ENCODE assay signal across 8 mouse cellular contexts in genomic region chr7:4842077-4842476, GRCm38 (mm10). TPM values are rescaled to one million over a fixed set of nuclear protein-coding genes. Genes with fewer than 3 reads are reported as not detected.
DNase-seq lines count a peak whose midpoint lies in the region; ATAC-seq and TF ChIP-seq lines count a peak whose summit lies in the region.
"Had no signal": no experiment of that assay in that cellular context is flagged by ENCODE, and none has a peak within 500 bp of the region (broad histone marks: within the 10 kb centered on the region; RNA-seq: fewer than 3 reads in every experiment).

No protein-coding gene starts in this region.

- no peaks in the 10 kb centered on the region for H3K36me3 ChIP-seq in forebrain, embryonic 10.5 days (replicated peaks)
- H3K36me3 ChIP-seq in midbrain, embryonic 15.5 days (replicated peaks): no peaks in the 10 kb centered on the region

- H3K4me2 ChIP-seq in midbrain, embryonic 15.5 days: peak overlapping the region; percentile 85

- peaks cover 91% of the 10 kb centered on the region for H3K27me3 ChIP-seq in forebrain, embryonic 10.5 days (ENCODE audit: poor library complexity, severe bottlenecking)
- no peaks in the 10 kb centered on the region for H3K27me3 ChIP-seq in midbrain, embryonic 15.5 days (replicated peaks)

- no peak for TF ChIP-seq POLR2A in brain, embryonic 14.5 days (IDR thresholded peaks at IDR 0.05; ENCODE audit: borderline replicate concordance, extremely low read depth, insufficient read depth, insufficient read length, poor library complexity, severe bottlenecking)

- ATAC-seq in midbrain, embryonic 15.5 days (replicated peaks): no peak
- ATAC-seq in inflammation-experienced regulatory T-cells, adult 6 months: no peak

- no peak overlapping the region for H3K27ac ChIP-seq in forebrain, embryonic 10.5 days
- peak overlapping the region; percentile 97 for H3K27ac ChIP-seq in layer of hippocampus, adult 2 months
- peak overlapping the region; percentile 90 for H3K27ac ChIP-seq in midbrain, embryonic 15.5 days

- no peak for TF ChIP-seq CTCF in brain, embryonic 14.5 days (IDR thresholded peaks at IDR 0.05; ENCODE audit: borderline replicate concordance, extremely low read depth, insufficient read depth, insufficient read length)
- TF ChIP-seq CTCF in layer of hippocampus, adult 2 months (conservative IDR thresholded peaks at IDR 0.05): no peak

- intact Hi-C loops in gastrocnemius, postnatal 14 days (cut with DNase I; ENCODE audit: low total_unique reads): no loop called here

- WGBS in forebrain, embryonic 10.5 days: 61% methylated on average over 5 of the region's 5 CpGs
- 47% methylated on average over 5 of the region's 5 CpGs for WGBS in midbrain, embryonic 15.5 days

- peaks cover 44% of the 10 kb centered on the region for H3K4me1 ChIP-seq in forebrain, embryonic 10.5 days
- H3K4me1 ChIP-seq in midbrain, embryonic 15.5 days: peaks cover 35% of the 10 kb centered on the region

- peak; percentile 60 for DNase-seq in brain, embryonic 14.5 days (ENCODE audit: low read depth)
- no peak for DNase-seq in forebrain, embryonic 10.5 days (ENCODE audit: extremely low spot score, low spot score)
- peak; percentile 61 to 75 for DNase-seq in layer of hippocampus, adult 2 months (ENCODE audit: low spot score in 2 of 2)
- no peak for DNase-seq in urinary bladder, postnatal 14 days (ENCODE audit: low spot score)
- no peak for DNase-seq in gastrocnemius, postnatal 14 days
- DNase-seq: cerebellum, adult 8-10 months had no signal

- peak overlapping the region; percentile 76; the same call in 1 of the 2 replicates for H3K9ac ChIP-seq in midbrain, embryonic 15.5 days

- peaks cover 3% of the 10 kb centered on the region; the same call in 1 of the 2 replicates for H3K9me3 ChIP-seq in forebrain, embryonic 10.5 days
- no peaks in the 10 kb centered on the region for H3K9me3 ChIP-seq in midbrain, embryonic 15.5 days

- H3K4me3 ChIP-seq in forebrain, embryonic 10.5 days: peak overlapping the region; percentile 65; the same call in 1 of the 2 replicates
- H3K4me3 ChIP-seq in layer of hippocampus, adult 2 months: peak overlapping the region; percentile 72
- peak overlapping the region; percentile 81 for H3K4me3 ChIP-seq in midbrain, embryonic 15.5 days

RNA-seq across cellular contexts. Expression of gene Shisa7, which starts 2.4 kb away (rescaled TPM):
- polyA plus RNA-seq in brain, embryonic 14.5 days (2012; rRNA removed): 145 and 170 TPM in 2 replicates
- 0.47 and 0.79 TPM in 2 replicates for polyA plus RNA-seq in forebrain, embryonic 10.5 days (2016; fragmentation: Nextera tagmentation; extraction: Ambion mirVana)
- total RNA-seq in layer of hippocampus, adult 2 months (2021): 100 to 1,000 TPM; 172 to 204 TPM
- 15.3 and 16.6 TPM in 2 replicates for polyA plus RNA-seq in midbrain, embryonic 15.5 days (2015; fragmentation: Nextera tagmentation; extraction: Ambion mirVana)
- polyA plus RNA-seq in inflammation-experienced regulatory T-cells, adult 6 months (2017; shearing (Covaris generic)): not detected
- not detected for total RNA-seq in gastrocnemius, postnatal 14 days (2021)

RNA-seq across cellular contexts. Expression of gene Isoc2b, which starts 28.0 kb away (rescaled TPM):
- polyA plus RNA-seq in brain, embryonic 14.5 days (2012; rRNA removed): 2.6 and 3.3 TPM in 2 replicates
- polyA plus RNA-seq in forebrain, embryonic 10.5 days (2016; fragmentation: Nextera tagmentation; extraction: Ambion mirVana): 2.6 and 2.9 TPM in 2 replicates
- 1 to 10 TPM; 4.7 to 5.6 TPM for total RNA-seq in layer of hippocampus, adult 2 months (2021)
- polyA plus RNA-seq in midbrain, embryonic 15.5 days (2015; fragmentation: Nextera tagmentation; extraction: Ambion mirVana): 3.1 and 4.6 TPM in 2 replicates
- 10 to 100 TPM; 26.6 to 36.5 (median 34.4) TPM for polyA plus RNA-seq in inflammation-experienced regulatory T-cells, adult 6 months (2017; shearing (Covaris generic))
- 1 to 10 TPM; 2.4 TPM for total RNA-seq in gastrocnemius, postnatal 14 days (2021)

RNA-seq across cellular contexts. Expression of gene Ube2s, which starts 29.7 kb away (rescaled TPM):
- 451 and 626 TPM in 2 replicates for polyA plus RNA-seq in brain, embryonic 14.5 days (2012; rRNA removed)
- 399 and 408 TPM in 2 replicates for polyA plus RNA-seq in forebrain, embryonic 10.5 days (2016; fragmentation: Nextera tagmentation; extraction: Ambion mirVana)
- total RNA-seq in layer of hippocampus, adult 2 months (2021): 100 to 1,000 TPM; 106 to 108 TPM
- 265 and 288 TPM in 2 replicates for polyA plus RNA-seq in midbrain, embryonic 15.5 days (2015; fragmentation: Nextera tagmentation; extraction: Ambion mirVana)
- polyA plus RNA-seq in inflammation-experienced regulatory T-cells, adult 6 months (2017; shearing (Covaris generic)): 10 to 100 TPM; 13.2 to 64.5 (median 31.1) TPM
- total RNA-seq in gastrocnemius, postnatal 14 days (2021): 10 to 100 TPM; 79.5 to 80.4 TPM

RNA-seq across cellular contexts. Expression of gene Isoc2a, which starts 34.9 kb away (rescaled TPM):
- polyA plus RNA-seq in brain, embryonic 14.5 days (2012; rRNA removed): 6.7 and 9.0 TPM in 2 replicates
- polyA plus RNA-seq in forebrain, embryonic 10.5 days (2016; fragmentation: Nextera tagmentation; extraction: Ambion mirVana): 0.73 and 1.0 TPM in 2 replicates
- 10 to 100 TPM; 13.0 to 13.4 TPM for total RNA-seq in layer of hippocampus, adult 2 months (2021)
- 0.54 and 0.57 TPM in 2 replicates for polyA plus RNA-seq in midbrain, embryonic 15.5 days (2015; fragmentation: Nextera tagmentation; extraction: Ambion mirVana)
- polyA plus RNA-seq in inflammation-experienced regulatory T-cells, adult 6 months (2017; shearing (Covaris generic)): under 1 TPM; 0.58 to 0.92 (median 0.70) TPM
- 10 to 100 TPM; 15.8 to 16.7 TPM for total RNA-seq in gastrocnemius, postnatal 14 days (2021)

RNA-seq across cellular contexts. Expression of gene Rpl28, which starts 49.4 kb away (rescaled TPM):
- polyA plus RNA-seq in brain, embryonic 14.5 days (2012; rRNA removed): 271 and 404 TPM in 2 replicates
- 374 and 397 TPM in 2 replicates for polyA plus RNA-seq in forebrain, embryonic 10.5 days (2016; fragmentation: Nextera tagmentation; extraction: Ambion mirVana)
- total RNA-seq in layer of hippocampus, adult 2 months (2021): 100 to 1,000 TPM; 458 to 462 TPM
- 186 and 187 TPM in 2 replicates for polyA plus RNA-seq in midbrain, embryonic 15.5 days (2015; fragmentation: Nextera tagmentation; extraction: Ambion mirVana)
- polyA plus RNA-seq in inflammation-experienced regulatory T-cells, adult 6 months (2017; shearing (Covaris generic)): 100 to 1,000 TPM; 324 to 638 (median 419) TPM
- 100 to 1,000 TPM; 613 to 657 TPM for total RNA-seq in gastrocnemius, postnatal 14 days (2021)

Comparison
In these comparisons a context has a peak if more than half of its experiments do, and no peak if none do; other contexts are left out.
1. DNase-seq: peak in brain, embryonic 14.5 days (single experiment) and layer of hippocampus, adult 2 months (2 of 2); none in forebrain, embryonic 10.5 days (single experiment), urinary bladder, postnatal 14 days (single experiment) and gastrocnemius, postnatal 14 days (single experiment).
2. Peak in every context shown above with its lines, with median percentiles within 50 percentile points of each other: H3K4me3 ChIP-seq.